Mouse (Mus musculus) CH12.LX (cell line): ENCODE results near the gene Zdhhc1. TPM values are rescaled to one million over a fixed set of nuclear protein-coding genes. Genes with fewer than 3 reads are reported as not detected.

ENCODE experiments used
- DNase-seq: peaks from one replicate; pipeline ENCODE4 v3.0.0-alpha.2; 2013; ENCODE audit errors: extremely low read depth
- H3K27ac ChIP-seq: 2 replicates; pipeline ENCODE4 v1.5.1; 2012; ENCODE audit warnings: low read depth, mild to moderate bottlenecking, control low read depth, moderate library complexity; ENCODE audit not compliant: insufficient read depth
- H3K27me3 ChIP-seq: replicated peaks from 2 replicates; pipeline ENCODE3; 2012; ENCODE audit warnings: inconsistent platforms
- H3K36me3 ChIP-seq, 2 experiments: replicated peaks in 1 of 2; 2 replicates each; pipeline versions ENCODE3 to v1.6.1; 2012; ENCODE audit warnings: inconsistent platforms in 1 of 2, low read length in 1 of 2, mild to moderate bottlenecking in 1 of 2, mixed read lengths in 1 of 2, moderate library complexity in 1 of 2; ENCODE audit not compliant: control insufficient read depth in 1 of 2, insufficient read depth in 1 of 2
- H3K4me1 ChIP-seq, 2 experiments: 2 replicates each; pipeline ENCODE4 v1.6.1; 2012; ENCODE audit warnings: inconsistent platforms in 1 of 2, moderate library complexity in 1 of 2; ENCODE audit not compliant: insufficient read depth in 2 of 2, control insufficient read depth in 1 of 2
- H3K4me2 ChIP-seq: 2 replicates; pipeline ENCODE4 v1.6.1; 2012; ENCODE audit warnings: low read depth, mild to moderate bottlenecking, control low read depth; ENCODE audit not compliant: poor library complexity, insufficient read depth, severe bottlenecking
- H3K4me3 ChIP-seq, 3 experiments: fragments of 150-350 bp in 1 of 3; sonication (generic) in 1 of 3; replicated peaks in 1 of 3; 2 replicates each; pipeline versions ENCODE3 to v1.5.1; 2011 to 2012; ENCODE audit warnings: low read depth in 2 of 3, low read length in 2 of 3, mild to moderate bottlenecking in 2 of 3, moderate library complexity in 2 of 3, control low read depth in 1 of 3, improper control_type of control experiment in 1 of 3, inconsistent platforms in 1 of 3, mixed read lengths in 1 of 3; ENCODE audit not compliant: poor library complexity in 1 of 3
- H3K79me2 ChIP-seq: replicated peaks from 2 replicates; pipeline ENCODE4 v1.6.1; 2012; ENCODE audit warnings: mild to moderate bottlenecking, moderate library complexity; ENCODE audit not compliant: control insufficient read depth, poor library complexity, insufficient read depth, severe bottlenecking; ENCODE audit errors: extremely low read depth
- H3K9ac ChIP-seq: 2 replicates; pipeline ENCODE4 v1.6.1; 2012; ENCODE audit warnings: low read depth, mild to moderate bottlenecking, control low read depth, moderate library complexity; ENCODE audit not compliant: insufficient read depth
- H3K9me3 ChIP-seq: replicated peaks from 2 replicates; pipeline ENCODE3; 2012; ENCODE audit warnings: low read length, inconsistent platforms, mixed read lengths
- BHLHE40 ChIP-seq: IDR thresholded peaks from 2 replicates; pipeline ENCODE4 v1.6.1; 2011; ENCODE audit warnings: mild to moderate bottlenecking, low read depth, low read length, improper control_type of control experiment
- CHD2 ChIP-seq: IDR thresholded peaks from 2 replicates; pipeline ENCODE4 v1.6.1; 2011; ENCODE audit warnings: low read length, improper control_type of control experiment
- CTCF ChIP-seq, 2 experiments: IDR thresholded peaks in 1 of 2; conservative IDR thresholded peaks in 1 of 2; 2 replicates each; pipeline ENCODE4 v1.5.1; 2011 to 2012; ENCODE audit warnings: low read depth in 2 of 2, low read length in 2 of 2, improper control_type of control experiment in 1 of 2, inconsistent platforms in 1 of 2, mild to moderate bottlenecking in 1 of 2, moderate library complexity in 1 of 2
- E2F4 ChIP-seq: IDR thresholded peaks from 2 replicates; pipeline ENCODE4 v1.6.1; 2011; ENCODE audit warnings: low read depth, low read length, improper control_type of control experiment; ENCODE audit not compliant: insufficient replicate concordance
- ELF1 ChIP-seq: IDR thresholded peaks from 2 replicates; pipeline ENCODE4 v1.6.1; 2014; ENCODE audit warnings: low read depth, mild to moderate bottlenecking, inconsistent platforms, low read length, improper control_type of control experiment
- GABPA ChIP-seq: IDR thresholded peaks from 2 replicates; pipeline ENCODE4 v1.6.1; 2012; ENCODE audit warnings: low read depth, low read length, improper control_type of control experiment, inconsistent platforms; ENCODE audit not compliant: insufficient replicate concordance
- JUN ChIP-seq: IDR thresholded peaks from 2 replicates; pipeline ENCODE4 v1.6.1; 2011; ENCODE audit warnings: low read depth, mild to moderate bottlenecking, low read length, improper control_type of control experiment, moderate library complexity; ENCODE audit not compliant: insufficient read depth
- KAT2A ChIP-seq: IDR thresholded peaks from 2 replicates; pipeline ENCODE4 v1.6.1; 2012; ENCODE audit warnings: low read length, improper control_type of control experiment, inconsistent platforms; ENCODE audit not compliant: insufficient replicate concordance
- MAX ChIP-seq: IDR thresholded peaks from 2 replicates; pipeline ENCODE4 v1.6.1; 2011; ENCODE audit warnings: low read length, improper control_type of control experiment
- MAZ ChIP-seq: IDR thresholded peaks from 2 replicates; pipeline ENCODE4 v1.6.1; 2012; ENCODE audit warnings: low read depth, mild to moderate bottlenecking, inconsistent platforms, low read length, improper control_type of control experiment, moderate library complexity
- MYC ChIP-seq: IDR thresholded peaks from 2 replicates; pipeline ENCODE4 v1.6.1; 2011; ENCODE audit warnings: low read depth, mild to moderate bottlenecking, improper control_type of control experiment, low read length
- NELFE ChIP-seq: IDR thresholded peaks from 2 replicates; pipeline ENCODE4 v1.6.1; 2011; ENCODE audit warnings: low read depth, low read length, improper control_type of control experiment
- PAX5 ChIP-seq: IDR thresholded peaks from 2 replicates; pipeline ENCODE4 v1.6.1; 2012; ENCODE audit warnings: low read length, inconsistent platforms, mixed read lengths
- POLR2A ChIP-seq: IDR thresholded peaks from 2 replicates; pipeline ENCODE4 v1.6.1; 2011; ENCODE audit warnings: low read depth, mild to moderate bottlenecking, improper control_type of control experiment, low read length
- POLR2AphosphoS2 ChIP-seq: IDR thresholded peaks from 2 replicates; pipeline ENCODE4 v1.6.1; 2011; ENCODE audit warnings: low read depth, low read length, improper control_type of control experiment
- RAD21 ChIP-seq: IDR thresholded peaks from 2 replicates; pipeline ENCODE4 v1.6.1; 2011; ENCODE audit warnings: low read depth, mild to moderate bottlenecking, low read length, improper control_type of control experiment, moderate library complexity
- RCOR1 ChIP-seq: conservative IDR thresholded peaks from 2 replicates; pipeline ENCODE4 v1.6.1; 2012; ENCODE audit warnings: low read depth, mild to moderate bottlenecking, inconsistent platforms, low read length, improper control_type of control experiment
- SIN3A ChIP-seq: IDR thresholded peaks from 2 replicates; pipeline ENCODE4 v1.6.1; 2012; ENCODE audit warnings: low read length, improper control_type of control experiment, inconsistent platforms
- TBP ChIP-seq: conservative IDR thresholded peaks from 2 replicates; pipeline ENCODE4 v1.6.1; 2011; ENCODE audit warnings: low read depth, low read length, improper control_type of control experiment
- TCF12 ChIP-seq: IDR thresholded peaks from 2 replicates; pipeline ENCODE4 v1.6.1; 2014; ENCODE audit warnings: low read depth, mild to moderate bottlenecking, inconsistent platforms, low read length, improper control_type of control experiment
- UBTF ChIP-seq: IDR thresholded peaks from 2 replicates; pipeline ENCODE4 v1.6.1; 2012; ENCODE audit warnings: low read depth, mild to moderate bottlenecking, inconsistent platforms, low read length, improper control_type of control experiment, moderate library complexity
- USF1 ChIP-seq: IDR thresholded peaks from 2 replicates; pipeline ENCODE4 v1.6.1; 2014; ENCODE audit warnings: low read depth, mild to moderate bottlenecking, inconsistent platforms, low read length, improper control_type of control experiment
- ZKSCAN1 ChIP-seq: IDR thresholded peaks from 2 replicates; pipeline ENCODE4 v1.6.1; 2012; ENCODE audit warnings: low read depth, inconsistent platforms, low read length, improper control_type of control experiment, borderline replicate concordance
- ZMIZ1 ChIP-seq: IDR thresholded peaks from 2 replicates; pipeline ENCODE4 v1.6.1; 2012; ENCODE audit warnings: low read depth, mild to moderate bottlenecking, inconsistent platforms, low read length, improper control_type of control experiment
- ZNF384 ChIP-seq: IDR thresholded peaks from 2 replicates; pipeline ENCODE4 v1.6.1; 2012; ENCODE audit warnings: low read depth, low read length, improper control_type of control experiment, inconsistent platforms
- dilution Hi-C: fragments of 300-500 bp; cut with MboI; formaldehyde crosslinking; loops from 2 replicates; pipeline ENCODE4 v1.14.3; 2020; ENCODE audit warnings: low sequenced_read_pairs; ENCODE audit not compliant: extremely low pct_unique_long_range_greater_than_20kb, extremely low pct_ligation_motif_present
- in situ Hi-C: fragments of 300-500 bp; cut with MboI; formaldehyde crosslinking; loops from 3 replicates; pipeline ENCODE4 v1.14.3; 2019; ENCODE audit warnings: low sequenced_read_pairs, low pct_ligation_motif_present, low pct_unique_long_range_greater_than_20kb, mixed read lengths
- polyA plus RNA-seq: library from polyadenylated mRNA; unstranded; fragments of >175 nt; gene quantifications from 2 replicates; pipeline ENCODE4 v1.2.1, GENCODE M21; 2012; ENCODE audit warnings: low read depth; ENCODE audit not compliant: insufficient read length
- total RNA-seq, 2 experiments: library from RNA; depleted of rRNA; stranded (reverse); fragments of 300-350 nt in 1 of 2; fragments of >200 nt in 1 of 2; gene quantifications; 2 replicates each; pipeline ENCODE4 v1.2.3; 2012 to 2014

The Zdhhc1 gene
- total and polyA plus RNA-seq, 3 experiments, result 1.6 to 3.6 (median 2.6) TPM

GRCm38 (mm10) chr8:105489281-105489680, 7.4 kb downstream of the Zdhhc1 start:
- Histone ChIP-seq H3K9ac (no peak overlapping the region), H3K4me1 (no peaks in the 10 kb centered on the region), H3K27ac (no peak overlapping the region), H3K4me2 (no peak overlapping the region), H3K4me3 (no peak overlapping the region), H3K27me3 (no peaks in the 10 kb centered on the region), H3K9me3 (no peaks in the 10 kb centered on the region), H3K79me2 (no peaks in the 10 kb centered on the region), H3K36me3 (peaks cover 0 to 3% of the 10 kb centered on the region in 2 experiments)
- dilution Hi-C loops, result no loop called here
- no peak for TF ChIP-seq RAD21
- no peak for TF ChIP-seq MAZ
- no peak for TF ChIP-seq PAX5
- TF ChIP-seq KAT2A, result no peak
- no peak for TF ChIP-seq UBTF
- no peak for TF ChIP-seq JUN
- TF ChIP-seq POLR2A, result no peak
- no peak for TF ChIP-seq BHLHE40
- TF ChIP-seq SIN3A, result no peak
- TF ChIP-seq TBP, result no peak
- TF ChIP-seq TCF12, result no peak
- no peak for TF ChIP-seq ELF1
- no peak for TF ChIP-seq ZMIZ1
- TF ChIP-seq NELFE, result no peak
- TF ChIP-seq CTCF (conservative IDR thresholded peaks at IDR 0.05 in 1 of 2, IDR thresholded peaks at IDR 0.05 in 1 of 2; ENCODE audit: low read depth in 2 of 2, low read length in 2 of 2), result no peak
- no peak for TF ChIP-seq CHD2
- TF ChIP-seq ZNF384, result no peak
- TF ChIP-seq RCOR1, result no peak
- TF ChIP-seq MAX, result no peak
- in situ Hi-C loops, result loop anchor here (5.0 kb wide), 1 partner anchor 63 kb away; no protein-coding TSS in a partner anchor
- no peak for DNase-seq

- H3K4me3 ChIP-seq, result no peak overlapping the region
- peaks cover 0 to 10% of the 10 kb centered on the region in 2 experiments for H3K36me3 ChIP-seq
- no peak for DNase-seq
- dilution Hi-C loops (no loop called here), in situ Hi-C loops (loop anchor here (5.0 kb wide), 1 partner anchor 64 kb away; no protein-coding TSS in a partner anchor)
- H3K4me1 ChIP-seq, result 0 out of 4 replicates have a peak, but pooled peaks cover 0 to 3% of the 10 kb centered on the region in 2 experiments
- no peaks in the 10 kb centered on the region for H3K27me3 ChIP-seq
- TF ChIP-seq ZKSCAN1 (no peak), USF1 (no peak), MYC (no peak), CHD2 (no peak), UBTF (no peak), POLR2AphosphoS2 (no peak), GABPA (no peak), E2F4 (no peak), MAX (no peak)
- H3K4me2 ChIP-seq, result no peak overlapping the region
- no peaks in the 10 kb centered on the region for H3K9me3 ChIP-seq
- H3K9ac ChIP-seq, result no peak overlapping the region
- no peaks in the 10 kb centered on the region for H3K79me2 ChIP-seq
- no peak overlapping the region for H3K27ac ChIP-seq
Measured at GRCm38 (mm10) chr8:105488082-105488481, 8.6 kb downstream of the Zdhhc1 start.
